Mouse (Mus musculus): Measurements from ENCODE around the gene Pik3r5.

DNA sequence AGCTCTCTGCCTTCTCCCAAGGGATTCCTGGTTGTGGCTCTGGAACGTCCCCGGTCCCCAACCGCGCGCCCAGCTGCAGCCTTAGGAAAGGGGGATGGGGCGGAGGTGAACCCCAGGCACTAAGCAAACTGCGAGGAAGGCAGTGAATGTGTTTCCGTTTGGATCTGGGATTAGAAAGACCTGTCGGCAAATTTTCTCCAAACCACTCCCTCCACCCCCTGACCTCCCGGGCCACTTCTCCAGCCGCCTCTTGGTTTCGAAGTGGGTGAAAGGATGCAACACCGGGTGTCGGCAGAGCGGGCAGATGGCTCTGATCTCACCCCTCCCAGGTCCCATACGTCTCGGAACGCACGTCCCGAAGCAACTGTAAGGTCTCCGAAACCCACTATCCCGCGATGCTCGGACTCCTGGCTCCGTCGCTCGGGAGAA lies 47.3 kb upstream of the Pik3r5 start:
- TF ChIP-seq CTCF (IDR thresholded peaks at IDR 0.05; ENCODE audit: low read depth) (no peak), EP300 (IDR thresholded peaks at IDR 0.05; ENCODE audit: low read depth) (no peak)

Data from liver, embryonic 14.5 days (tissue).